Mouse (Mus musculus) heart, postnatal 0 days (tissue): ENCODE measurements around the gene Lyz2.
"Not testable (repeated sequence)": the region's sequence is repeated elsewhere in the genome, so short reads cannot be mapped to it uniquely, and the experiment has no call there.

Experiments used
- CTCF ChIP-seq: IDR thresholded peaks from 2 replicates; pipeline ENCODE4 v1.5.1; 2016; ENCODE audit warnings: antibody characterized with exemption, control low read depth, low read depth
- EP300 ChIP-seq: IDR thresholded peaks from 2 replicates; pipeline ENCODE4 v1.6.1; 2016; ENCODE audit warnings: antibody characterized with exemption, low read depth

DNA sequence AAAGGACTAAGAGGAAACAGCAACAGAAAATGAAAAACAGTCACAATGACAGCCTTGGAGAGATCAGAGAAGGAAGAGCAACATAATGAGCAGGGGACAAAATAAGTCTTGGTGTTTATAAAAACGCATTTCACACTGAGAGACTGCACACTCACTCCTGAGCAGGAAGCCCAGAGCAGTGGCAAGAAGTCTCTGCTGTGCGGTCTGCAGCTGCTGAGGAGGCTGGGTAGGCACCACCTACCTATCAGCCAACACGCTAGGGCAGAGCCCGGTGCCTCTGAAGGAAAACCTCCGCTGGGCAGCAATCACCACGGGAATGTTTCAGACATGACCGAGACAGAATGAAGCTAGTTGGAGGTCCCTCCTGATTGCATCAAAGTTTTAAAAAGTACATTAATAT is 7.5 kb downstream of the Lyz2 start:
- TF ChIP-seq CTCF, EP300: not testable (repeated sequence)
